Mouse (Mus musculus): Measurements from ENCODE around the gene Cacna1c.

Gene Cacna1c

GRCm38 (mm10) chr6:118825400-118825871, 370.8 kb downstream of the Cacna1c start:
- in situ Hi-C loops (cut with MboI, MseI), result no loop called here

GRCm38 (mm10) chr6:118821536-118821935, 374.7 kb downstream of the Cacna1c start:
- in situ Hi-C loops (cut with MboI, MseI), result no loop called here

GRCm38 (mm10) chr6:118819657-118820056, 376.6 kb downstream of the Cacna1c start:
- in situ Hi-C loops (cut with MboI, MseI), result no loop called here

GRCm38 (mm10) chr6:118817928-118818503, 378.2 kb downstream of the Cacna1c start:
- in situ Hi-C loops (cut with MboI, MseI), result no loop called here

GRCm38 (mm10) chr6:118816253-118816652, 380.0 kb downstream of the Cacna1c start:
- in situ Hi-C loops (cut with MboI, MseI), result no loop called here

- in situ Hi-C loops (cut with MboI, MseI), result no loop called here
Measured at GRCm38 (mm10) chr6:118812556-118812955, 383.7 kb downstream of the Cacna1c start.

- in situ Hi-C loops (cut with MboI, MseI), result no loop called here
Measured at GRCm38 (mm10) chr6:118812007-118812406, 384.2 kb downstream of the Cacna1c start.

- in situ Hi-C loops (cut with MboI, MseI), result no loop called here
Measured at GRCm38 (mm10) chr6:118810834-118811233, 385.4 kb downstream of the Cacna1c start.

GRCm38 (mm10) chr6:118805139-118805538, 391.1 kb downstream of the Cacna1c start:
- in situ Hi-C loops (cut with MboI, MseI), result no loop called here

- in situ Hi-C loops (cut with MboI, MseI), result no loop called here
Measured at GRCm38 (mm10) chr6:118802286-118802685, 393.9 kb downstream of the Cacna1c start.

GRCm38 (mm10) chr6:118796393-118796792, 399.8 kb downstream of the Cacna1c start:
- in situ Hi-C loops (cut with MboI, MseI), result no loop called here

- in situ Hi-C loops (cut with MboI, MseI), result no loop called here
Measured at GRCm38 (mm10) chr6:118795716-118796115, 400.5 kb downstream of the Cacna1c start.

GRCm38 (mm10) chr6:118791921-118792368, 404.3 kb downstream of the Cacna1c start:
- in situ Hi-C loops (cut with MboI, MseI), result no loop called here

- in situ Hi-C loops (cut with MboI, MseI), result no loop called here
Measured at GRCm38 (mm10) chr6:118787933-118788332, 408.3 kb downstream of the Cacna1c start.

GRCm38 (mm10) chr6:118780280-118780679, 415.9 kb downstream of the Cacna1c start:
- in situ Hi-C loops (cut with MboI, MseI), result no loop called here

GRCm38 (mm10) chr6:118779201-118779600, 417.0 kb downstream of the Cacna1c start:
- in situ Hi-C loops (cut with MboI, MseI), result no loop called here

- in situ Hi-C loops (cut with MboI, MseI), result no loop called here
Measured at GRCm38 (mm10) chr6:118777457-118777856, 418.8 kb downstream of the Cacna1c start.

- in situ Hi-C loops (cut with MboI, MseI), result no loop called here
Measured at GRCm38 (mm10) chr6:118776459-118776858, 419.8 kb downstream of the Cacna1c start.

GRCm38 (mm10) chr6:118772581-118772980, 423.6 kb downstream of the Cacna1c start:
- in situ Hi-C loops (cut with MboI, MseI), result no loop called here

GRCm38 (mm10) chr6:118771121-118771520, 425.1 kb downstream of the Cacna1c start:
- in situ Hi-C loops (cut with MboI, MseI), result no loop called here

- in situ Hi-C loops (cut with MboI, MseI), result no loop called here
Measured at GRCm38 (mm10) chr6:118770396-118770795, 425.8 kb downstream of the Cacna1c start.

GRCm38 (mm10) chr6:118769792-118770191, 426.4 kb downstream of the Cacna1c start:
- in situ Hi-C loops (cut with MboI, MseI), result no loop called here

GRCm38 (mm10) chr6:118767698-118768097, 428.5 kb downstream of the Cacna1c start:
- in situ Hi-C loops (cut with MboI, MseI), result no loop called here

GRCm38 (mm10) chr6:118765261-118765660, 431.0 kb downstream of the Cacna1c start:
- in situ Hi-C loops (cut with MboI, MseI), result no loop called here
